Mouse (Mus musculus) limb, embryonic 11.5 days (tissue): ENCODE results near the gene Chst2. TPM values are rescaled to one million over a fixed set of nuclear protein-coding genes. Genes with fewer than 3 reads are reported as not detected.

ENCODE experiments used
- ATAC-seq: fragments of 200-750 bp; cut with Nextera tagmentation; 2 replicates; pipeline ENCODE4 v1.8.0; 2017; ENCODE audit warnings: low read depth; ENCODE audit not compliant: insufficient number of reproducible peaks, low FRiP score, low TSS enrichment
- DNase-seq: peaks from one replicate; pipeline ENCODE4 v3.0.0-alpha.2; 2015; ENCODE audit warnings: low spot score
- H3K27ac ChIP-seq: fragments of 300-500 bp; sonication (generic); replicated peaks from 2 replicates; pipeline ENCODE4 v1.5.1; 2014; ENCODE audit warnings: low read depth, mild to moderate bottlenecking, low read length
- H3K27me3 ChIP-seq: fragments of 300-500 bp; sonication (generic); 2 replicates; pipeline ENCODE4 v1.6.1; 2014; ENCODE audit warnings: mild to moderate bottlenecking, low read length, mixed read lengths; ENCODE audit not compliant: control insufficient read depth, insufficient read depth
- H3K36me3 ChIP-seq: fragments of 300-500 bp; sonication (generic); 2 replicates; pipeline ENCODE4 v1.6.1; 2014; ENCODE audit warnings: mild to moderate bottlenecking, low read length, moderate library complexity, mixed read lengths; ENCODE audit not compliant: control insufficient read depth, insufficient read depth
- H3K4me1 ChIP-seq: fragments of 300-500 bp; sonication (generic); 2 replicates; pipeline ENCODE4 v1.6.1; 2014; ENCODE audit warnings: low read length, mixed read lengths; ENCODE audit not compliant: control insufficient read depth, insufficient read depth
- H3K4me2 ChIP-seq: fragments of 300-500 bp; sonication (generic); 2 replicates; pipeline ENCODE4 v1.6.1; 2014; ENCODE audit warnings: low read depth, mild to moderate bottlenecking, moderate library complexity; ENCODE audit not compliant: severe bottlenecking
- H3K4me3 ChIP-seq: fragments of 300-500 bp; sonication (generic); 2 replicates; pipeline ENCODE4 v1.5.1; 2014; ENCODE audit warnings: low read depth, low read length
- H3K9ac ChIP-seq: fragments of 300-500 bp; sonication (generic); 2 replicates; pipeline ENCODE4 v1.6.1; 2014; ENCODE audit warnings: mild to moderate bottlenecking, low read length
- H3K9me3 ChIP-seq: fragments of 300-500 bp; sonication (generic); 2 replicates; pipeline ENCODE4 v1.6.1; 2016; ENCODE audit warnings: low read length; ENCODE audit not compliant: control insufficient read depth
- WGBS: fragments of 180-500 bp; shearing (Covaris S2); extraction: QIAGEN DNeasy Blood & Tissue Kit; methylation state at CpG from one replicate; pipeline ENCODE4 v1.1.7; 2014; 5-methylcytosine and 5-hydroxymethylcytosine counted together
- polyA plus RNA-seq: library from polyadenylated mRNA; unstranded; fragments of >200 nt; fragmentation: Nextera tagmentation; extraction: Ambion mirVana; gene quantifications from 2 replicates; pipeline ENCODE4 v1.2.1, GENCODE M21; 2014

The Chst2 gene
- polyA plus RNA-seq, 1 experiment from 2014 or later, result 4.8 TPM

GRCm38 (mm10) chr9:95389956-95390355 is 16.6 kb downstream of the Chst2 start:
- no peak overlapping the region for H3K9ac ChIP-seq
- H3K27me3 ChIP-seq, result no peaks in the 10 kb centered on the region
- no peak overlapping the region for H3K27ac ChIP-seq
- H3K4me1 ChIP-seq, result no peaks in the 10 kb centered on the region
- H3K4me2 ChIP-seq, result no peak overlapping the region
- WGBS, result 93% methylated on average over 3 of the region's 3 CpGs
- H3K4me3 ChIP-seq, result no peak overlapping the region
- no peak for DNase-seq
- no peaks in the 10 kb centered on the region for H3K36me3 ChIP-seq
- no peaks in the 10 kb centered on the region for H3K9me3 ChIP-seq
- no peak for ATAC-seq

- WGBS, result 86% methylated on average over 8 of the region's 8 CpGs
- no peak for DNase-seq
- Histone ChIP-seq H3K27me3 (no peaks in the 10 kb centered on the region), H3K9me3 (no peaks in the 10 kb centered on the region), H3K4me2 (no peak overlapping the region), H3K4me1 (no peaks in the 10 kb centered on the region), H3K4me3 (no peak overlapping the region), H3K27ac (no peak overlapping the region), H3K9ac (no peak overlapping the region), H3K36me3 (no peaks in the 10 kb centered on the region)
- ATAC-seq, result no peak
These were observed 18.6 kb downstream of the Chst2 start for GRCm38 (mm10) chr9:95387881-95388380.

GRCm38 (mm10) chr9:95375966-95376365 is 30.6 kb downstream of the Chst2 start:
- Histone ChIP-seq H3K36me3 (no peaks in the 10 kb centered on the region), H3K9ac (no peak overlapping the region), H3K4me1 (no peaks in the 10 kb centered on the region), H3K27ac (no peak overlapping the region), H3K27me3 (no peaks in the 10 kb centered on the region), H3K4me2 (no peak overlapping the region), H3K9me3 (no peaks in the 10 kb centered on the region), H3K4me3 (no peak overlapping the region)
- DNase-seq (no peak), ATAC-seq (no peak)
- 68% methylated on average over 1 of the region's 1 CpGs for WGBS

GRCm38 (mm10) chr9:95375336-95375735 is 31.2 kb downstream of the Chst2 start:
- WGBS, result 90% methylated on average over 8 of the region's 8 CpGs
- Histone ChIP-seq H3K4me2 (no peak overlapping the region), H3K27me3 (no peaks in the 10 kb centered on the region), H3K9me3 (no peaks in the 10 kb centered on the region), H3K36me3 (no peaks in the 10 kb centered on the region), H3K27ac (no peak overlapping the region), H3K4me3 (no peak overlapping the region), H3K4me1 (no peaks in the 10 kb centered on the region), H3K9ac (no peak overlapping the region)
- ATAC-seq (no peak), DNase-seq (no peak)

GRCm38 (mm10) chr9:95373741-95374140 is 32.8 kb downstream of the Chst2 start:
- Histone ChIP-seq H3K4me1 (no peaks in the 10 kb centered on the region), H3K9me3 (no peaks in the 10 kb centered on the region), H3K27ac (no peak overlapping the region), H3K36me3 (no peaks in the 10 kb centered on the region), H3K27me3 (no peaks in the 10 kb centered on the region), H3K9ac (no peak overlapping the region), H3K4me2 (no peak overlapping the region), H3K4me3 (no peak overlapping the region)
- DNase-seq (no peak), ATAC-seq (no peak)
- WGBS, result 97% methylated on average over 1 of the region's 1 CpGs

GRCm38 (mm10) chr9:95365882-95366281 is 40.6 kb downstream of the Chst2 start:
- Histone ChIP-seq H3K27ac (no peak overlapping the region), H3K27me3 (no peaks in the 10 kb centered on the region), H3K4me3 (no peak overlapping the region), H3K36me3 (no peaks in the 10 kb centered on the region), H3K9me3 (no peaks in the 10 kb centered on the region), H3K9ac (no peak overlapping the region), H3K4me2 (no peak overlapping the region), H3K4me1 (no peaks in the 10 kb centered on the region)
- ATAC-seq (no peak), DNase-seq (no peak)
- WGBS, result 86% methylated on average over 3 of the region's 3 CpGs

GRCm38 (mm10) chr9:95353829-95354391 is 52.6 kb downstream of the Chst2 start:
- H3K4me2 ChIP-seq, result no peak overlapping the region
- no peak overlapping the region for H3K9ac ChIP-seq
- DNase-seq, result no peak
- 87% methylated on average over 5 of the region's 5 CpGs for WGBS
- H3K27me3 ChIP-seq, result no peaks in the 10 kb centered on the region
- H3K36me3 ChIP-seq, result no peaks in the 10 kb centered on the region
- H3K4me1 ChIP-seq, result no peaks in the 10 kb centered on the region
- no peaks in the 10 kb centered on the region for H3K9me3 ChIP-seq
- H3K4me3 ChIP-seq, result no peak overlapping the region
- ATAC-seq, result no peak
- H3K27ac ChIP-seq, result no peak overlapping the region

- no peaks in the 10 kb centered on the region for H3K27me3 ChIP-seq
- no peak for DNase-seq
- H3K9ac ChIP-seq, result no peak overlapping the region
- no peak for ATAC-seq
- H3K36me3 ChIP-seq, result no peaks in the 10 kb centered on the region
- no peaks in the 10 kb centered on the region for H3K9me3 ChIP-seq
- H3K4me1 ChIP-seq, result no peaks in the 10 kb centered on the region
- no peak overlapping the region for H3K27ac ChIP-seq
- WGBS, result 42% methylated on average over 2 of the region's 2 CpGs
- no peak overlapping the region for H3K4me3 ChIP-seq
- H3K4me2 ChIP-seq, result no peak overlapping the region
These were observed 54.6 kb downstream of the Chst2 start for GRCm38 (mm10) chr9:95351968-95352367.

GRCm38 (mm10) chr9:95350550-95350949 is 56.0 kb downstream of the Chst2 start:
- H3K36me3 ChIP-seq, result no peaks in the 10 kb centered on the region
- 82% methylated on average over 4 of the region's 4 CpGs for WGBS
- DNase-seq, result no peak
- H3K9ac ChIP-seq, result no peak overlapping the region
- H3K9me3 ChIP-seq, result no peaks in the 10 kb centered on the region
- no peaks in the 10 kb centered on the region for H3K27me3 ChIP-seq
- H3K27ac ChIP-seq, result no peak overlapping the region
- H3K4me1 ChIP-seq, result no peaks in the 10 kb centered on the region
- ATAC-seq, result no peak
- H3K4me2 ChIP-seq, result no peak overlapping the region
- no peak overlapping the region for H3K4me3 ChIP-seq
